Mouse (Mus musculus): Measurements from ENCODE around the gene Slc16a10. TPM values are rescaled to one million over a fixed set of nuclear protein-coding genes. Genes with fewer than 3 reads are reported as not detected.

Slc16a10 gene
- total RNA-seq, 4 experiments from 2014 or later, result 3.9 to 5.0 (median 4.3) TPM

- DNase-seq (ENCODE audit: low spot score in 2 of 2), result no peak
Measured at GRCm38 (mm10) chr10:40070684-40071083, 71.4 kb downstream of the Slc16a10 start.

DNA sequence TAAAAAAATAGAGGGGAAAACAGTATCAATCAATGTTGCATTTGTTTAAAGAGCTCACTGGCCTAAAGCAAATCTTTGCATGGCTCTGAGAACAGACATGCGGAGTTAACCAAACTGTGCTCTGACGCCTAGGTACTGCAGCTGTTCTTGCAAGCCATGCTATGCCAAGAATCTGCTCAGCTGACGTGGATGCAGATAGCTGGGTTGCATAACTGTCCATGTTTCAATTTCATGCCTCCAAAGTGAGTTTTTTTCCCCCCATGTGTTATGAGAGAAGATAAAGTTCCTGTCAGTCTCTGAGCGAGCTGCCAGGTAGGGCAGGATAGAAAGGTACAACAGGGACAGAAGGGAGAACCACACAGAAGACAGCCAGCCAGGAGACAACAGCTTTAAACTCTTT, 72.8 kb downstream of the Slc16a10 start:
- DNase-seq (ENCODE audit: low spot score in 2 of 2), result peak; percentile 54 to 63

GRCm38 (mm10) chr10:40068595-40068994, 73.5 kb downstream of the Slc16a10 start:
- DNase-seq (ENCODE audit: low spot score in 2 of 2), result no peak

- no peak for DNase-seq (ENCODE audit: low spot score in 2 of 2)
Measured at GRCm38 (mm10) chr10:40067529-40067928, 74.5 kb downstream of the Slc16a10 start.

DNA sequence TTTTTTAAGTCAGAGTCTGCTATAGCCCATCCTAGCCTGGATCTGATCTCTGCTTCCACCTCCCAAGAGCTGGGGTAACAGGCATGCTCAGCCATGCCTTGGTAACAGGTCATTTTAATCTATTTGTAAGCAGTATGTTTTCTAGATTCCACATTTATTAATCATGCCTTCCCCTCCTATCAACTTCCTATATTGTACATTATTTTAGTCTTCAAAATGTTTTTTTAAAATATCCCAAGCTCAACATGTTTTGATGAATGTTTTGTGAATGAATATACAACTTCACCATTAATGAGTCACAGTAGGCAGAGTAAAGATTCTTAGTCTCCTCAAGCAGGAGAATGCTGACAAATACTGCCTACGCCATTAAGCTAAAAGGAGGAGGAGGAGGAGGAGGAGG, 75.0 kb downstream of the Slc16a10 start:
- DNase-seq (ENCODE audit: low spot score in 2 of 2), result no peak

GRCm38 (mm10) chr10:40065357-40065756, 76.7 kb downstream of the Slc16a10 start:
- no peak for DNase-seq (ENCODE audit: low spot score in 2 of 2)

- DNase-seq (ENCODE audit: low spot score in 2 of 2), result no peak
Measured at GRCm38 (mm10) chr10:40063291-40063890, 78.7 kb downstream of the Slc16a10 start.

GRCm38 (mm10) chr10:40062812-40063211, 79.2 kb downstream of the Slc16a10 start:
- DNase-seq (ENCODE audit: low spot score in 2 of 2), result no peak

- no peak for DNase-seq (ENCODE audit: low spot score in 2 of 2)
Measured at GRCm38 (mm10) chr10:40061926-40062325, 80.1 kb downstream of the Slc16a10 start.

GRCm38 (mm10) chr10:40058786-40059120, 83.3 kb downstream of the Slc16a10 start:
- DNase-seq (ENCODE audit: low spot score in 2 of 2), result no peak

DNA sequence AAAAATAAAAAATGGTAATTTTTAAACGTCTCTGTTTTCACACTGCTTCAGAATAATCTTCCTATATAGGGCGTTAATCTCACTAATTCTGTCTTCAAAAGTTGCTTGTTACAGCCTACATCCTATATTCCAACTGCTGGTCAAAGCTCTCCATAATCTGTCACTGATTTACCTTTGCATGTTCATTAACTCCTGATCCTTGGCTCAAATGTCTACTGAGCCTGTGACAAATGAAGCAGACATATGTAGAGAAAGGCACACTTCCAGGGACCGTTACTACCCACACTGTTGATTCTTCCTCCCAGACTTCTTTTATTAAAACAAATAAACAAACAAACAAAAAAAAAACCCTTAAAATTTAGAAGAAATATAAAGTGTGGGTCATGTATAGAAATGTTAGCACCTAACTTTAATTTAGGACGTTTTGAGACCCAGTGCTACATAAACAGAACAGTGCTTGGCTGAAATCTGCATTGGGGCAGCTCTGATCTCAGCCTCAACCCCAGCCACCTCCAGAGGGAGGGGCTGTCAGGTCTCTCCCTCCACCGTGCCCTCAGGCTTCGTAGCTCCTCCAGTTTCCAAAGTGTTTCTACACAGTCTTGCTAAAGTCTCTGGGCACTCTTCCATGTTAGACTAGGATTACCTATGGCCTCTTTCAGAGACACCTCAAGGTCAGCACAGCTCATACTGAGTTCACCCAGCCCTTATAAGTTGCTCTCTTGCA, 83.8 kb downstream of the Slc16a10 start:
- DNase-seq (ENCODE audit: low spot score in 2 of 2), result no peak

DNA sequence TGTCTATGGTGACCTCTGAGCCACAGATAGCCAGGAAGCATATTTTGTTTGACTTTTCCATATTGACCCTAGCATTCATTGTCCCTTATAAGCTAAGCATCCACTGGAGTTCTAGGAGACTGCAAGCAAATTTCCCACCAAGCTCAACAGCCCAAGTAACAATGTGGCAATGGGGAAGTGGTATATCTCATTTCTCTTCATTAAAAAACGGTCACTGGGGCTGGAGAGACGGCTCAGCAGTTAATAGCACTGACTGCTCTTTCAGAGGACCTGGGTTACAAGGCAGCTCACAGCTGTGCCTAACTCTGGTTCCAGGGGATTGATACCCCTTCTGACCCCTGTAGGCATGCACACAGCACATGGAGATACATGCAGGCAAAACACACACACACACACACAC, 84.4 kb downstream of the Slc16a10 start:
- DNase-seq (ENCODE audit: low spot score in 2 of 2), result no peak

- no peak for DNase-seq (ENCODE audit: low spot score in 2 of 2)
Measured at GRCm38 (mm10) chr10:40054455-40054854, 87.6 kb downstream of the Slc16a10 start.

DNA sequence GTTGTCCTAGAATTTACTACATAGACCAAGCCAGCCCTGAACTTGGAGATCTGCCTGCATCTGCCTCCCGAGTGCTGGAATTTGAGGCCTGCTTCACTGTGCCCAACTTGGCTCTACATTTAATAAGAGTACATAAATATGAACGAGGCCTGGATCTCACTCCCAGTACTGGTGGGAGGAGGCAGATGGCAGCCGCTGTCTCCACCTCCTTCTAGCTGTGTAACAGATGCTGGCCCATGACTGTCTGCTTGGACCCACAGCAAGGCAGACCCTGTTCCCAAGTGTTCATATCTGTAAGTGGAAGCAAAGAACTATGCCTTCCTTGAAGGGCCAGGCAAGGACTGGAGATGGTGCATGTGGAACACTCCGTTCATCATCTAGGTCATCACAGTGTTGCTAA, 88.2 kb downstream of the Slc16a10 start:
- peak; percentile 64 for DNase-seq (ENCODE audit: low spot score in 2 of 2)

DNA sequence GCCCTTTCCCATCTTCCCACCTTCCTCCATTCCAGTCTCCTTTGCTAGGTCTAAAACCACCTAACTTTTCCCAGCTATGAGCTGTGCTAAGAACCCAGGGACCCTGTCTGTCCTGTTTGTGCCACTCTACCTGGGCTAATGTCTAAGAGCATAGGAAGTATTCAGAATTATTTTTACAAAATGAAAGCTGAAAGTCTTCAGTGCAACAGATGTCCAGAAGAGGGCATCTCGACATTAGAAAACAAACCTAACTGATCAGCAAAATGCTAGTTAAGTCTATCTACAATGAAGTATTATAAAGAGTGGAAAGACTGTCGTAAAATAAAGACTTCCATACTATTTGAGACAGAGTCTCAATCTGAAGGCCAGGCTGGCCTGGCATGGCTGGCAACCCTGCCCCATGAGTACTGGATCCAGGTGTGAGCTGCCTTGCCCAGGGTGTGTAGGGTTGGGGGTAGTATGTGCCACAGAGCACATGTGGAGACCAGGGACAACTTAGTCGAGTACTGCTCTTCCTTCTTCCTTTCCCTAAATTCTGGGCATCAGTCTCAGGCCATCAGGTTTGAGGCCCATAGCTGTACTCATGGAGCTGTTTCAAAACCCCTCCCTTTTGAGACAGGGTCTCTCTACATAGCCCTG, 88.7 kb downstream of the Slc16a10 start:
- no peak for DNase-seq (ENCODE audit: low spot score in 2 of 2)

DNA sequence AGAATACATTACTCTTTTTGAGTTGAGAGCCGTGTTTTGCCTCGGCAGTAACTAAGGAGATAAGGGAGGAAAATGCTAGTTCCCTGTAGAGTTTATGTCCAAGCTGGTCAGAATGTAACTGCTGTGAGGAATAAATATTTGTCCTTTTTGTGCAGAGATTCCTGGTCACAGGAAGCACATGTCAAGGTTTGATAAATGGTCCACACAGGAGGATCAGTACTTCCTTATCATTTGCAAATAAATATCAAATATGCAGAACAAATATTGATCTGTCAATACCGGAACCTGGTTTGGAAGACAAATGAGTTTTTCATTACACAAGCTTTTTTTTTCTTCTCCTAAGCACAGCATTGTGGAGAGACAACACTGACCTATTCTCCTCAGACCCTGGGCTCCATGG, 90.1 kb downstream of the Slc16a10 start:
- no peak for DNase-seq (ENCODE audit: low spot score in 2 of 2)

DNA sequence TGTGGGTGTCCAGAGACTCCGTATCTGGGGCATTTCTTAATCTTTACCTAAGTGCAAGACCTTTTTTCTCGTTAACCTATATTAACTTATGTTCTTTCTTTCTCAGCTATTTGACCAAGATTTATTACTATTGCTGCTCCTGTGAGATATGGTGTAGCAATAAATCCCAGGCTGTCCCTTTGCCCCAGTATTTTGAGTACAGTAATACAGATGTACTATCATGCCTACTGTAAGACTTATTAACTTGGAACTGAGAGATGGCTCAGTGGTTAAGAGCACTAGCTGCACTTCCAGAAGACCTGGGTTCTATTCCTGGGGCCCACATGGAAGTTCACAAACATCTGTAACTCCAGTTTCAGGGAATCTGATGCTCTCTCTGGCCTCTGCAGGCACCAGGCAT, 91.3 kb downstream of the Slc16a10 start:
- DNase-seq (ENCODE audit: low spot score in 2 of 2), result no peak

- DNase-seq (ENCODE audit: low spot score in 2 of 2), result no peak
Measured at GRCm38 (mm10) chr10:40041339-40041738, 100.7 kb downstream of the Slc16a10 start.

GRCm38 (mm10) chr10:40036686-40037560, 105.1 kb downstream of the Slc16a10 start:
- DNase-seq (ENCODE audit: low spot score in 2 of 2), result peak; percentile 30 to 35

DNA sequence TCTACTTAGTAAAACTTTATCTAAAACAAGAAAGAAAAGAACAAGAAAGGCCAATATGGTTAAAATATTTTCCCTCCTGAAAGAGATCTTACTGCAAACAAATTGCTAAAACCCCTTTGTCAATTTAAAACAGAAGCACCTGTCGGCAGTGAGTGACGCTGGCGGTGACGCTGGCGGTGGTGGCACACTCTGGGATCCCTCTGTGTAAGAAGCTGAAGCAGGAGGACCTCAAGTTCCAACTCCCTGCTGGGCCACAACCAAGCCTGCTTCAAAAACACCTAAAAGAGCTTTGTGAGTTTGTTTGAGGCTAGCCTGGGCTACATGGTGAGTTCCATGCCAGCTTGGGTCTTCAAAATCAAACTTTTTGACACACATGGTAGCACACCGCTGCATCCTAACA, 107.1 kb downstream of the Slc16a10 start:
- DNase-seq (ENCODE audit: low spot score in 2 of 2), result no peak

DNA sequence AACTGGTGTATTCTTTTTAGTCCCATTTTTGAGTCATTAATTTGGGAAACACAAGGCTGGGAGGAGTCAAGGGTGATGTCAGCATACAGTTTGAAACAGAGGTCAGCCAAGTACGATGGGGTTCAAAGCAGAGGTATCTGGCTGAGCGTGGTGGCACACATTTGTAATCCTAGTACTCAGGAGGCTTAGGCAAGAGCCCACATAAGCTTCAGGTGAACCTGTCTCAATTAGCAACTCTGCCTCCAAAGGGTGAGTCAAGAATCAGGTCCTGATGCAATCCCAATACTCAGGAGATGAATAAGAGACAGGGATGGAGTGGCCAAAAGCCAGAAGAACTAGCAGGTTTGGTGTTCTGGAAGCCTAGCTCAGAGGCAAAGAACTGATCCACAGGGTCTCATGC, 109.2 kb downstream of the Slc16a10 start:
- DNase-seq (ENCODE audit: low spot score in 2 of 2), result no peak

DNA sequence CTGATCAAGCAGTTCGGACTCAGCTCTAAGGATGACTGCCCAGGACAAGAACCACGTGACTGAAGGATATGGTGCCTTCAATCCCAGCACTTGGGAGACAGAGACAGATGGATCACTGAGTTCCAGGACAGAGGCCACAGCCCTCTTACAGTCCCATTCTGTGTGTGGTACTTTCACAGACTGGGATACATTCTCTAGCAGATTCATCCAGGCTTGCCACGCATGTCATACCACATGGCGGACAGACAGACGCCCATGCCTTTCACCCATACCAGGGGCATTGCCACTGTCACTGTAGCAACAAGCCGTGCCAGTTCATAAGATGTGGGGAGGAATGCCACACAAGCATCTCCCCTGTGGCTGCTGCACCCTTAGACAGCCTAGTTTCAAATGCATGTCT, 111.3 kb downstream of the Slc16a10 start:
- no peak for DNase-seq (ENCODE audit: low spot score in 2 of 2)

All from layer of hippocampus, adult 8-10 months (tissue).